Mouse (Mus musculus) ovary, adult 10 weeks (tissue): ENCODE measurements around the gene Tat. TPM values are rescaled to one million over a fixed set of nuclear protein-coding genes. Genes with fewer than 3 reads are reported as not detected.

ENCODE experiments used
- polyA plus RNA-seq: library from polyadenylated mRNA; stranded (reverse); fragments of 350-450 nt; fragmentation: Illumina TruSeq; extraction: RNeasy Lipid Tissue Mini Kit (QIAGEN cat#74804); gene quantifications from one replicate; pipeline ENCODE4 v1.2.3, GENCODE M21; 2014

Tat gene
- not detected for polyA plus RNA-seq

GRCm38 (mm10) chr8:109990224-109990623 lies at the start of gene Tat:
Gene Tat, plus strand, starts transcription at chr8:109990437.

GRCm38 (mm10) chr8:109961693-109962367 lies 28.4 kb upstream of the Tat start, which contains the start of gene Marveld3:
Gene Marveld3, minus strand, starts transcription at chr8:109962203.

DNA sequence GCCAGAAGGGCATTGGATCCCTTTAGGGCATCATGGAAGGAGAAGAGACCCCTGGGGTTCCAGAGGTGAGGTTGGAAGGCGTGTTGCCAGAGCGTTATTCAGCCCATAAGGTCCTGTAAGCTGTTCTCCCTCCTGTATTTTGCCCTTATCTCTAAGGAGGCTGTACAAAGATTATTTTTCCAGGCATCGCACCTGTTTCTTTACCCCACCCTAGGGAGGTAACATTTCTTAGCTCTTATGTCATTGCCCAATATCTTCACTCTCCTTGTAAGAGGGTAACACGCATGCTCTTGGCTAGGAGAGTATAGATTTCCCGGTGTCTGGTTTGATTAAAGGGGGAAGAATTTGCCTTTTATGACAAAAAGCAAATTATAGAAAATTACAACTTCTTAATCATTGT lies 49.4 kb downstream of the Tat start, which contains the start of gene Chst4:
Gene Chst4, minus strand, starts transcription at position 82 of the 400 bp plus-strand sequence.

Other genes with a start within 250 kb of the Tat start
- 226 TPM for gene Ap1g1, start 211.9 kb upstream of the Tat start, polyA plus RNA-seq
- gene Phlpp2, start 121.9 kb upstream of the Tat start, polyA plus RNA-seq: 16.0 TPM
- gene Marveld3, start 28.2 kb upstream of the Tat start, polyA plus RNA-seq: 1.3 TPM
- gene Chst4, start 49.3 kb downstream of the Tat start, polyA plus RNA-seq: 2.6 TPM
- 14.8 TPM for gene Zfp612, start 89.3 kb downstream of the Tat start, polyA plus RNA-seq
- gene Gm21964, start 110.8 kb downstream of the Tat start, polyA plus RNA-seq: not detected
- gene Gm17720, start 112.3 kb downstream of the Tat start, polyA plus RNA-seq: not detected
- gene Calb2, start 177.8 kb downstream of the Tat start, polyA plus RNA-seq: not detected
- 14.2 TPM for gene Cmtr2, start 225.2 kb downstream of the Tat start, polyA plus RNA-seq